Mouse (Mus musculus) cerebellum, adult 11-12 months (tissue): ENCODE results near the gene Zfp57.
A peak's percentile ranks its signal among the peaks of the same experiment; 100 is the strongest.

Experiments used
- DNase-seq: peaks from one replicate; pipeline ENCODE4 v3.0.0; 2022

The Zfp57 gene

GRCm38 (mm10) chr17:37046312-37047112, 45.5 kb downstream of the Zfp57 start:
- DNase-seq = peak; percentile 86

- DNase-seq = peak; percentile 67
Observed at GRCm38 (mm10) chr17:37047332-37047976, 46.5 kb downstream of the Zfp57 start.

GRCm38 (mm10) chr17:37047981-37048380, 47.0 kb downstream of the Zfp57 start:
- no peak for DNase-seq

- DNase-seq = peak; percentile 70
Observed at GRCm38 (mm10) chr17:37048383-37048782, 47.4 kb downstream of the Zfp57 start.

- DNase-seq = peak; percentile 86
Observed at GRCm38 (mm10) chr17:37049570-37050310, 48.8 kb downstream of the Zfp57 start.

GRCm38 (mm10) chr17:37050399-37050798, 49.4 kb downstream of the Zfp57 start:
- DNase-seq = peak; percentile 93

- no peak for DNase-seq
Observed at GRCm38 (mm10) chr17:37050876-37051275, 49.9 kb downstream of the Zfp57 start.

- no peak for DNase-seq
Observed at GRCm38 (mm10) chr17:37051745-37052144, 50.8 kb downstream of the Zfp57 start.

GRCm38 (mm10) chr17:37056957-37057356, 56.0 kb downstream of the Zfp57 start:
- no peak for DNase-seq
